In genomic region chr19:10818217-10818946, GRCm38 (mm10) we compare ENCODE assay signal across 8 mouse cellular contexts. TPM values are rescaled to one million over a fixed set of nuclear protein-coding genes. Genes with fewer than 3 reads are reported as not detected.
DNase-seq lines count a peak whose midpoint lies in the region; ATAC-seq lines count a peak whose summit lies in the region.

No protein-coding gene starts in this region.

- no peaks in the 10 kb centered on the region for H3K36me3 ChIP-seq in heart, embryonic 15.5 days
- H3K36me3 ChIP-seq in forebrain, embryonic 14.5 days (ENCODE audit: control insufficient read depth, insufficient read depth, low read length), result no peaks in the 10 kb centered on the region
- H3K36me3 ChIP-seq in limb, embryonic 12.5 days, result no peaks in the 10 kb centered on the region
- H3K36me3 ChIP-seq in hindbrain, embryonic 11.5 days (ENCODE audit: control insufficient read depth, insufficient read depth, low read length), result no peaks in the 10 kb centered on the region

- H3K27ac ChIP-seq in heart, embryonic 15.5 days, result no peak overlapping the region
- H3K27ac ChIP-seq in forebrain, embryonic 14.5 days (ENCODE audit: low read depth, low read length), result no peak overlapping the region
- no peak overlapping the region for H3K27ac ChIP-seq in limb, embryonic 12.5 days
- no peak overlapping the region for H3K27ac ChIP-seq in hindbrain, embryonic 11.5 days (ENCODE audit: low read depth, low read length)

- H3K4me2 ChIP-seq in heart, embryonic 15.5 days, result peak overlapping the region; percentile 35
- H3K4me2 ChIP-seq in forebrain, embryonic 14.5 days (ENCODE audit: low read length), result peak overlapping the region; percentile 4; the same call in 1 of the 2 replicates
- peak overlapping the region; percentile 39 for H3K4me2 ChIP-seq in limb, embryonic 12.5 days
- no peak overlapping the region for H3K4me2 ChIP-seq in hindbrain, embryonic 11.5 days (replicated peaks; ENCODE audit: low read depth, low read length)

- H3K27me3 ChIP-seq in heart, embryonic 15.5 days, result no peaks in the 10 kb centered on the region
- H3K27me3 ChIP-seq in forebrain, embryonic 14.5 days (replicated peaks; ENCODE audit: control insufficient read depth, insufficient read depth, low read length), result no peaks in the 10 kb centered on the region
- H3K27me3 ChIP-seq in limb, embryonic 12.5 days, result no peaks in the 10 kb centered on the region
- H3K27me3 ChIP-seq in hindbrain, embryonic 11.5 days (ENCODE audit: control insufficient read depth, insufficient read depth, low read length), result no peaks in the 10 kb centered on the region

- H3K9ac ChIP-seq in heart, embryonic 15.5 days, result no peak overlapping the region
- H3K9ac ChIP-seq in forebrain, embryonic 14.5 days (ENCODE audit: low read length), result no peak overlapping the region
- no peak overlapping the region for H3K9ac ChIP-seq in limb, embryonic 12.5 days (replicated peaks)
- H3K9ac ChIP-seq in hindbrain, embryonic 11.5 days (ENCODE audit: low read depth, low read length), result no peak overlapping the region

- DNase-seq in heart, adult 11 months, result no peak
- DNase-seq in forebrain, embryonic 14.5 days (ENCODE audit: low spot score), result peak; percentile 39
- peak; percentile 4 for DNase-seq in ovary, postnatal 14 days (ENCODE audit: low spot score)
- no peak for DNase-seq in hindbrain, embryonic 11.5 days (ENCODE audit: low spot score)
- no peak for DNase-seq in right cerebral cortex, adult 18-20 months
- no peak for DNase-seq in adipocyte (ENCODE audit: low spot score)

- no peak for ATAC-seq in heart, embryonic 15.5 days (replicated peaks; ENCODE audit: insufficient number of reproducible peaks, insufficient read depth, low FRiP score, low read depth)
- peak; percentile 62 for ATAC-seq in forebrain, embryonic 14.5 days
- ATAC-seq in limb, embryonic 12.5 days (ENCODE audit: insufficient number of reproducible peaks, insufficient read depth, low FRiP score, low TSS enrichment, low read depth), result no peak
- no peak for ATAC-seq in hindbrain, embryonic 11.5 days (ENCODE audit: low FRiP score)

- no peaks in the 10 kb centered on the region for H3K9me3 ChIP-seq in heart, embryonic 15.5 days (replicated peaks)
- no peaks in the 10 kb centered on the region for H3K9me3 ChIP-seq in forebrain, embryonic 14.5 days (replicated peaks; ENCODE audit: control insufficient read depth, low read length)
- H3K9me3 ChIP-seq in limb, embryonic 12.5 days, result no peaks in the 10 kb centered on the region
- H3K9me3 ChIP-seq in hindbrain, embryonic 11.5 days (ENCODE audit: control insufficient read depth, low read length), result no peaks in the 10 kb centered on the region

- H3K4me1 ChIP-seq in heart, embryonic 15.5 days (replicated peaks), result peaks cover 4% of the 10 kb centered on the region; the same call in 1 of the 2 replicates
- no peaks in the 10 kb centered on the region for H3K4me1 ChIP-seq in forebrain, embryonic 14.5 days (ENCODE audit: control insufficient read depth, insufficient read depth, low read length)
- H3K4me1 ChIP-seq in limb, embryonic 12.5 days (replicated peaks), result peaks cover 6% of the 10 kb centered on the region; the same call in 1 of the 2 replicates
- no peaks in the 10 kb centered on the region for H3K4me1 ChIP-seq in hindbrain, embryonic 11.5 days (replicated peaks; ENCODE audit: control insufficient read depth, insufficient read depth, low read length)

- H3K4me3 ChIP-seq in heart, embryonic 15.5 days, result peak overlapping the region; percentile 15
- no peak overlapping the region for H3K4me3 ChIP-seq in forebrain, embryonic 14.5 days (ENCODE audit: low read depth, low read length)
- 0 out of 2 replicates have a peak overlapping the region, but pooled peaks have one; percentile 4 for H3K4me3 ChIP-seq in limb, embryonic 12.5 days (replicated peaks)
- no peak overlapping the region for H3K4me3 ChIP-seq in hindbrain, embryonic 11.5 days (ENCODE audit: low read depth, low read length)

- WGBS in heart, embryonic 15.5 days, result 37% methylated on average over 17 of the region's 17 CpGs
- 23% methylated on average over 17 of the region's 17 CpGs for WGBS in forebrain, embryonic 14.5 days
- 34% methylated on average over 17 of the region's 17 CpGs for WGBS in limb, embryonic 12.5 days
- 48% methylated on average over 17 of the region's 17 CpGs for WGBS in hindbrain, embryonic 11.5 days

RNA-seq across cellular contexts. Expression of gene Cd6, which starts 11.5 kb away (rescaled TPM):
- 0.56 TPM in 1 of 2 replicates, not detected in the other for polyA plus RNA-seq in heart, embryonic 15.5 days (2015; fragmentation: Nextera tagmentation; extraction: Ambion mirVana)
- polyA plus RNA-seq in forebrain, embryonic 14.5 days (2014; fragmentation: Nextera tagmentation; extraction: Ambion mirVana), result not detected in 2 replicates
- not detected in 2 replicates for polyA plus RNA-seq in limb, embryonic 12.5 days (2016; fragmentation: Nextera tagmentation; extraction: Ambion mirVana)
- not detected in 2 replicates for polyA plus RNA-seq in hindbrain, embryonic 11.5 days (2014; fragmentation: Nextera tagmentation; extraction: Ambion mirVana)

RNA-seq across cellular contexts. Expression of gene Slc15a3, which starts 21.1 kb away (rescaled TPM):
- polyA plus RNA-seq in heart, embryonic 15.5 days (2015; fragmentation: Nextera tagmentation; extraction: Ambion mirVana), result 0.30 and 0.99 TPM in 2 replicates
- polyA plus RNA-seq in forebrain, embryonic 14.5 days (2014; fragmentation: Nextera tagmentation; extraction: Ambion mirVana), result 0.34 and 0.49 TPM in 2 replicates
- polyA plus RNA-seq in limb, embryonic 12.5 days (2016; fragmentation: Nextera tagmentation; extraction: Ambion mirVana), result 0.23 and 0.44 TPM in 2 replicates
- 0.13 and 0.37 TPM in 2 replicates for polyA plus RNA-seq in hindbrain, embryonic 11.5 days (2014; fragmentation: Nextera tagmentation; extraction: Ambion mirVana)

RNA-seq across cellular contexts. Expression of gene Tmem132a, which starts 51.4 kb away (rescaled TPM):
- 40.8 and 48.7 TPM in 2 replicates for polyA plus RNA-seq in heart, embryonic 15.5 days (2015; fragmentation: Nextera tagmentation; extraction: Ambion mirVana)
- polyA plus RNA-seq in forebrain, embryonic 14.5 days (2014; fragmentation: Nextera tagmentation; extraction: Ambion mirVana), result 106 and 149 TPM in 2 replicates
- 137 and 142 TPM in 2 replicates for polyA plus RNA-seq in limb, embryonic 12.5 days (2016; fragmentation: Nextera tagmentation; extraction: Ambion mirVana)
- polyA plus RNA-seq in hindbrain, embryonic 11.5 days (2014; fragmentation: Nextera tagmentation; extraction: Ambion mirVana), result 56.2 and 61.3 TPM in 2 replicates

Comparison
In these comparisons a context has a peak if more than half of its experiments do, and no peak if none do; other contexts are left out.
1. H3K4me3 ChIP-seq: peak in heart, embryonic 15.5 days (single experiment) and limb, embryonic 12.5 days (single experiment); none in forebrain, embryonic 14.5 days (single experiment) and hindbrain, embryonic 11.5 days (single experiment).
2. DNase-seq: peak in forebrain, embryonic 14.5 days (single experiment) and ovary, postnatal 14 days (single experiment); none in heart, adult 11 months (single experiment), hindbrain, embryonic 11.5 days (single experiment), right cerebral cortex, adult 18-20 months (single experiment) and adipocyte (single experiment).